Mouse (Mus musculus) liver, embryonic 11.5 days (tissue): ENCODE measurements around the gene Htr6. TPM values are rescaled to one million over a fixed set of nuclear protein-coding genes. Genes with fewer than 3 reads are reported as not detected.

Experiments
- ATAC-seq: fragments of 200-750 bp; cut with Nextera tagmentation; replicated peaks from 2 replicates; pipeline ENCODE4 v1.8.0; 2017; ENCODE audit warnings: moderate number of reproducible peaks, mild to moderate bottlenecking, moderate TSS enrichment, moderate library complexity; ENCODE audit not compliant: low FRiP score
- DNase-seq: peaks from one replicate; pipeline ENCODE4 v3.0.0-alpha.2; 2017; ENCODE audit warnings: low spot score
- H3K27ac ChIP-seq: fragments of 300-500 bp; sonication (generic); 2 replicates; pipeline ENCODE4 v1.5.1; 2014; ENCODE audit warnings: mild to moderate bottlenecking, low read depth, low read length, control low read depth
- H3K27me3 ChIP-seq: fragments of 300-500 bp; sonication (generic); replicated peaks from 2 replicates; pipeline ENCODE4 v1.6.1; 2014; ENCODE audit warnings: low read length, mixed read lengths; ENCODE audit not compliant: control insufficient read depth, insufficient read depth
- H3K36me3 ChIP-seq: fragments of 300-500 bp; sonication (generic); 2 replicates; pipeline ENCODE4 v1.6.1; 2014; ENCODE audit warnings: mild to moderate bottlenecking, low read length, moderate library complexity, mixed read lengths; ENCODE audit not compliant: control insufficient read depth, insufficient read depth
- H3K4me1 ChIP-seq: fragments of 300-500 bp; sonication (generic); replicated peaks from 2 replicates; pipeline ENCODE4 v1.6.1; 2014; ENCODE audit warnings: low read length, mixed read lengths; ENCODE audit not compliant: control insufficient read depth, insufficient read depth
- H3K4me2 ChIP-seq: fragments of 300-500 bp; sonication (generic); 2 replicates; pipeline ENCODE4 v1.6.1; 2014; ENCODE audit warnings: mild to moderate bottlenecking, control low read depth, moderate library complexity
- H3K4me3 ChIP-seq: fragments of 300-500 bp; sonication (generic); 2 replicates; pipeline ENCODE4 v1.5.1; 2014; ENCODE audit warnings: low read depth, low read length, control low read depth
- H3K9ac ChIP-seq: fragments of 300-500 bp; sonication (generic); 2 replicates; pipeline ENCODE4 v1.6.1; 2014; ENCODE audit warnings: low read depth, low read length, control low read depth
- H3K9me3 ChIP-seq: fragments of 300-500 bp; sonication (generic); 2 replicates; pipeline ENCODE4 v1.6.1; 2016; ENCODE audit warnings: low read length, inconsistent platforms, mixed read lengths; ENCODE audit not compliant: control insufficient read depth
- WGBS: fragments of 180-500 bp; shearing (Covaris S2); extraction: QIAGEN DNeasy Blood & Tissue Kit; methylation state at CpG from one replicate; pipeline ENCODE4 v1.1.7; 2014; 5-methylcytosine and 5-hydroxymethylcytosine counted together
- polyA plus RNA-seq: library from polyadenylated mRNA; unstranded; fragments of >200 nt; fragmentation: Nextera tagmentation; extraction: Ambion mirVana; gene quantifications from 2 replicates; pipeline ENCODE4 v1.2.1, GENCODE M21; 2014

The Htr6 gene
- polyA plus RNA-seq, 1 experiment from 2014 or later = not detected

DNA sequence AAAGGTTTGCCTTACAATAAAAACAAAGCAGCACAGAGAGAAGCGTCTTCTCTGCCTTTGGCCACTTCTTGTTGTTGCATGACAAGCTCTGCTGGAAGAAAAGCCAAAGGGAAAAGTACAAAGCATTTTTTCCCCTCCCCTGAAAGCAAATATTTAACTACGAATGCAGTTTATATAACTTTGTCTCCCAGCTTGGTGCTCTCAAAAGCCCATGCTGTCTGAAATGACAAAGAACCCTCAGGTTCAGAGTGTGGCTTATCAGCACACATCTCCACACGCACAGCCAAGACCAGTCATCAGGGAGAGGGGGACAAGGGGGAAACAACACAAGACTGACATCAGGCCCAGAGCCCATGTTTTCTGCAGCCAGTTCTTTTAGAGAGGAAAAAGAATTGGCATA lies 36.1 kb upstream of the Htr6 start:
- Histone ChIP-seq H3K4me2 (no peak overlapping the region), H3K36me3 (no peaks in the 10 kb centered on the region; the same call in 1 of the 2 replicates), H3K4me1 (peaks cover 38% of the 10 kb centered on the region)

DNA sequence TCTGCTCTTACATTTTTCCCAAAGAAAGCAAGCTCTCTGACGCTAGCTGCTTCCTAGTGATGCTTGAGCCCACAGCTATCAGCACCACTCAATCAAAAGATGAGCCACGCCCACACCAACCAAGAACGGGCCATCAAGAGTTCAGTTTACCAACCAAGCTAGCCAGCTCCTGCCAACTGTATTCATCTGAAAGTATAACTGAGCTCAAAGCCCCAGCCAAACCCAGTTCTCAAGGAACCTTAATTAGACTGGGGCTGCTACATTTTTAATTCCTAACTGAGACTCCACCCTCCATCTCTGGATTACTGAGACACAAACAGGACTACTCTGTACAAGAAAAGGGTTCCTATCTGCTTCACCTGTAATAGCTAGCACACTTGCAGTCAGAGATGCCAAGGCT lies 35.5 kb upstream of the Htr6 start:
- H3K9ac ChIP-seq = no peak overlapping the region
- H3K27me3 ChIP-seq = no peaks in the 10 kb centered on the region
- WGBS = 36% methylated on average over 3 of the region's 3 CpGs
- no peaks in the 10 kb centered on the region for H3K9me3 ChIP-seq
- H3K4me2 ChIP-seq = no peak overlapping the region
- H3K4me1 ChIP-seq = peaks cover 33% of the 10 kb centered on the region
- ATAC-seq (no peak), DNase-seq (no peak)
- no peak overlapping the region for H3K4me3 ChIP-seq
- H3K36me3 ChIP-seq = no peaks in the 10 kb centered on the region; the same call in 1 of the 2 replicates
- H3K27ac ChIP-seq = 0 out of 2 replicates have a peak overlapping the region, but pooled peaks have one; percentile 46

More for the DNA sequence above, 36.1 kb upstream of the Htr6 start:
- no peak overlapping the region for H3K9ac ChIP-seq
- DNase-seq (no peak), ATAC-seq (no peak)
- peak overlapping the region; percentile 46; the same call in 1 of the 2 replicates for H3K27ac ChIP-seq
- no peaks in the 10 kb centered on the region for H3K9me3 ChIP-seq
- H3K27me3 ChIP-seq = no peaks in the 10 kb centered on the region
- 45% methylated on average over 3 of the region's 3 CpGs for WGBS
- no peak overlapping the region for H3K4me3 ChIP-seq

DNA sequence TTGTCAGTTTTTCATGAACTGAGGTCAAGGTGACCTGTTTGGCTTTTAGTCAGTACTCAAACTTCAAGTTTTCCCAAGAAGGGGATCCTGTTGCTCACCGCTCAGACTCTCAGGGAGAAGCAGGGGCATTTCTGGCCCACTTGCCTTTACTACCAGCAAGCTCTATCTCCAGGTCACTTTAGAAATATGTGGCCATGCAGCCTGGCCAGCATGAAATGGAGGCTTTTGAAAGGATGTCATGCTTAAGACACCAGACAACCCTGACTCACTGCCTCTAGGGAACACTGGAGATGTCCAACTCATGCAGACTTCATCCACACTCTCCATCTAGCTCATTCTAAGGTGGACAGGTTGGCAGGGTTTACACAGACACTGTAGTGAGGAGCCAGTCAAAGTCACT lies 30.1 kb upstream of the Htr6 start:
- Histone ChIP-seq H3K9me3 (no peaks in the 10 kb centered on the region), H3K27me3 (no peaks in the 10 kb centered on the region), H3K9ac (no peak overlapping the region), H3K4me2 (no peak overlapping the region), H3K4me3 (no peak overlapping the region), H3K36me3 (peaks cover 22% of the 10 kb centered on the region; the same call in 1 of the 2 replicates), H3K4me1 (peaks cover 5% of the 10 kb centered on the region), H3K27ac (no peak overlapping the region)
- ATAC-seq (no peak), DNase-seq (no peak)
- 96% methylated on average over 1 of the region's 1 CpGs for WGBS

DNA sequence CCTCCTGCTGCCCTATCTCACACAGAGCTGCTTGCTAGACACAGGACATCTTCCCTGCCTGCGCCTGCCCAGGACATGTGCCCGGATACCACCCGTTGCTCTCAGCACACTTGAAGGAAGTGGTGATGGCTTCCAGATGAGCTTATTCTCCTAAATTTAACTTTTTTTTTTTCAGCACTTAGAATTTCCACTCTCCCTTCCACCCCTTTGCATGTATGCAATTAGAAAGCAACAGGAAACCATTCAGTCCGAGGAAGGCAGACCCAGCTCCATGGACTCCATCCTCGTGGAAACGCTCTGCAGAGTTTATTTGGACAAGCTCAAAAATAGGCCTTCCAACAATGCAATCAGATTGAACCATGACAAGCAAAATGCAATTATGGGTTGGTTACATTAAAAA lies 26.2 kb upstream of the Htr6 start:
- 85% methylated on average over 6 of the region's 6 CpGs for WGBS
- H3K4me3 ChIP-seq = no peak overlapping the region
- no peaks in the 10 kb centered on the region for H3K27me3 ChIP-seq
- ATAC-seq (no peak), DNase-seq (no peak)
- H3K36me3 ChIP-seq = peaks cover 22% of the 10 kb centered on the region; the same call in 1 of the 2 replicates
- no peak overlapping the region for H3K27ac ChIP-seq
- no peaks in the 10 kb centered on the region for H3K9me3 ChIP-seq
- no peak overlapping the region for H3K9ac ChIP-seq
- no peak overlapping the region for H3K4me2 ChIP-seq
- H3K4me1 ChIP-seq = no peaks in the 10 kb centered on the region

DNA sequence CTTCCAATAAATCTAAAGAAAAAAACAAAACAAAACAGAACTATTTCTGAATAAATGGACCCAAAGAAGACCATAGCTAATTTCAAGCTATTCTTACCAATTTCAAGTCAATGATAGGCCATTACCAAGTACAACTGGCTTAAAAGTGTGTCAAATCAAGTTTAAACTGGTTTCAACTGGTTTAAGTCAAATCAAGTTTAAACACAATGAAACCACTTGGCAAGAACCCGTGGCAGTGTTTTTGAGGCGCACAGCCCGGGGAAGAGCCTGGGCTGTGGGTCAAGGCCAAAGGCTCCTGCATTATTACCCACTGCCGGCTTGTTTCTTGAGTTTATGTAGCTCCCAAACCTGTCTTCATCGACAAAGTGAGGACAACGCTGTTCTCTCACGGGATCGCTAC lies 25.0 kb upstream of the Htr6 start:
- Histone ChIP-seq H3K36me3 (peaks cover 22% of the 10 kb centered on the region; the same call in 1 of the 2 replicates), H3K27ac (no peak overlapping the region), H3K9ac (no peak overlapping the region), H3K4me1 (no peaks in the 10 kb centered on the region), H3K4me3 (no peak overlapping the region), H3K27me3 (0 out of 2 replicates have a peak, but pooled peaks cover under 1% of the 10 kb centered on the region), H3K9me3 (no peaks in the 10 kb centered on the region), H3K4me2 (no peak overlapping the region)
- no peak for DNase-seq
- no peak for ATAC-seq
- 90% methylated on average over 8 of the region's 8 CpGs for whole genome bisulfite sequencing

DNA sequence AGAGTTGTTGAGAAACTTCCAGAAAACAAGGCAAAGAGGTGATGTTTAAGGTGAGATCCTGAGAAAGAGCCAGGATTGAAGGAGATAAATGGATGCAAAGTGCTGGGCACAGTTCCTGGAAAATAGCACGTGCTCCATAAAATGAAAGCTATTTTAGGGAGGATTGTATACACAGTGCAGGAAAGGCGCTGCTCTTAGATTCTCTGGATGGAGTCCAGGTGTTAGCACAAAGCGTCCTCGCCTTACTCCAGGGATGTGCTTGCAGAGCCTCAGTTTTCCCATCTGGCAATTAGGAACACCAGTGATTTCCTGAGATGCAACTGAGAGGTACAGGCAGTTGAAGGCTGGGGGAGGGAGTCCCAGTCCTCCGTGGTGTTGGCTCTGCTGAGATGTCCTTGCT lies 20.8 kb upstream of the Htr6 start:
- Histone ChIP-seq H3K4me1 (peaks cover 3% of the 10 kb centered on the region), H3K9me3 (peaks cover 6% of the 10 kb centered on the region; the same call in 1 of the 2 replicates), H3K36me3 (no peaks in the 10 kb centered on the region), H3K27ac (no peak overlapping the region), H3K4me2 (no peak overlapping the region), H3K27me3 (peaks cover 39% of the 10 kb centered on the region), H3K9ac (no peak overlapping the region), H3K4me3 (no peak overlapping the region)
- 68% methylated on average over 5 of the region's 5 CpGs for whole genome bisulfite sequencing
- ATAC-seq (no peak), DNase-seq (no peak)

DNA sequence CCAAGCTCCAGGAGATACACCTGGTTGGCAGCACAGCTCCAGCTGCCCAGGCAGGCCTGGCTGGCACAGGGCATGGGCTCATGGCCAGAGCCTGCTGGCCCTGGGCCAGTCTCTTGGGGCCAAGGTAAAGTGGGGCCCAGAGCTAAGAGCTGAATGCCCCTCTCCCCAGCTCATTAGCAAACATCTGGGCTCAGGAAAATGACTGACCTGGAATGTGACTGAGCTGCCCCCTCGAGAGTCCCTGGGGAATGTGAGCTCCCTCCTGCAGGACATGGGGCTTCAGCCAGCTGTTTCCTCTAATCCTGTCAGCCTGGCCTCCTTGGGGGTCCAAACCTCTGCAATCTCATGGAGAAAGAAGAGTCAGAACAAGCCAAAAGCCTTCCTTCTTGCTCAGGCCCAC lies 20.0 kb upstream of the Htr6 start:
- no peak overlapping the region for H3K4me3 ChIP-seq
- WGBS = 36% methylated on average over 1 of the region's 1 CpGs
- no peaks in the 10 kb centered on the region for H3K36me3 ChIP-seq
- H3K4me2 ChIP-seq = no peak overlapping the region
- no peak overlapping the region for H3K27ac ChIP-seq
- H3K9me3 ChIP-seq = peaks cover 6% of the 10 kb centered on the region; the same call in 1 of the 2 replicates
- no peak for DNase-seq
- peaks cover 47% of the 10 kb centered on the region for H3K27me3 ChIP-seq
- H3K4me1 ChIP-seq = peaks cover 3% of the 10 kb centered on the region
- no peak for ATAC-seq
- H3K9ac ChIP-seq = no peak overlapping the region

DNA sequence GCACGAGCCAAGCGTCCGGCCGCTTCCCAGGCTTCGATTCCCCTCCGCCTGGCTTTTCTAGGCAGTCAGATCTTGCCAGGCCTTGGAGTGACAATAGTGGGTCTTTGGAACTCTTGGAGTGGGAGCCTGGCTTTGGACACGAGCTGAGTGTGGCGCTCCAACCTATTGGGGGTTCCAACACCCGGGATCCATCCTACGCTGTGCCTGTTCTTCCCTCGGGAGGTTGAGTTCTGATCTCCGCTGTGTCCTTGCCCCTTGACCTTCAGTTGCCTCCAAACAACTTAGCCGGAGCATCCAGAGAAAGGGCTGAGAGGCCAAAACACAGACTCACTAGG lies 17.8 kb upstream of the Htr6 start:
- Histone ChIP-seq H3K4me2 (peak overlapping the region; percentile 73), H3K27ac (no peak overlapping the region), H3K4me1 (peaks cover 3% of the 10 kb centered on the region), H3K9ac (no peak overlapping the region), H3K9me3 (peaks cover 6% of the 10 kb centered on the region; the same call in 1 of the 2 replicates), H3K4me3 (peak overlapping the region; percentile 53), H3K36me3 (no peaks in the 10 kb centered on the region), H3K27me3 (peaks cover 69% of the 10 kb centered on the region)
- DNase-seq (no peak), ATAC-seq (no peak)
- WGBS = 30% methylated on average over 13 of the region's 13 CpGs

DNA sequence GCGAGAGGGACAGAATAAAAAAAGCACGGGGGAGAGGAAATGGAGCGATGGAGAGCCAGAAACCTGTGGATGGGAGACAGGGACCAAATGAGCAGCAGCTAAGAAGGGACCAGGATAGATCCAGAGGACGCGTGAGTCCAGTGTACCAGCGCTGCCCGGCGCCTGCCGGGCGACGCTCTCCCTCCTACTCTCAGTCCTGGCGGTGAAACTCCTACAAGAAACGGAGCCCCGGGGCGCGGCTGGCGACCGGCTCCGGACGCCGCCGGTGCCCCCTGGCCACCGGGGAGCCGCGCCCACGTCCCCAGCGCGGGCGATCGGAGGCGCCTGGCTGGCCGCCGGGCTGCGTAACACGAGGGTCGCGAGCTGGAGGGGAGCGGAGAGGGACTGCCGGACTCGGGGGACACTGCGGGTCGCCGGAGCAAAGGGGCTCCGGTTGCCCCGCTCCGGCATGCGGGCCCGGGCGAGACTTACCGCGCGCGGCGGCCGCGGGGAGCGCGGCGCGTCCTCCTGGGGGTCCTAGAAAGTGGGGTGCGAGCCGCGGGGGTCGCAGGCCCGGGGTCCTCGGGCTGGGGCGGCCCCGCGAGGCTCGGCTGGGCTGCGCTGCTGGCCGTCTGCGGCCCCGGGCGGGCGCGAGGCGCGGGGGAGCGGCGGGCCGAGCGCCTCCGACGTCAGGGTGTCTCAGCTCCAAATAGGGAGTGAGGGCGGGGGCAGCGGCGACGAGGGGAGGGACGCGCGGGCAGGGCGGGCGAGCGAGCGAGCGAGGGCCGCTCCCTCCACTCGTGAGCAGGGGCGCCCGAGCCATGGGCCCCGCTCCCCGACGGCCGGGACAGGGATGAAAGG lies 17.2 kb upstream of the Htr6 start, which contains the start of gene Nbl1:
Gene Nbl1, minus strand, starts transcription at position 638 of the 840 bp plus-strand sequence.
- Histone ChIP-seq H3K27me3 (peaks cover 72% of the 10 kb centered on the region), H3K4me1 (peaks cover 3% of the 10 kb centered on the region), H3K9me3 (peaks cover 6% of the 10 kb centered on the region; the same call in 1 of the 2 replicates), H3K4me3 (peak within 1 kb of the TSS; percentile 53), H3K9ac (peak within 1 kb of the TSS; percentile 17), H3K4me2 (peak within 1 kb of the TSS; percentile 73), H3K36me3 (no peaks in the 10 kb centered on the region), H3K27ac (no peak within 1 kb of the TSS)
- no peak for ATAC-seq
- DNase-seq = no peak
- WGBS = 2% methylated on average over 101 of the region's 105 CpGs
